20 mouse cellular contexts compared by ENCODE assay signal in the genomic region with DNA sequence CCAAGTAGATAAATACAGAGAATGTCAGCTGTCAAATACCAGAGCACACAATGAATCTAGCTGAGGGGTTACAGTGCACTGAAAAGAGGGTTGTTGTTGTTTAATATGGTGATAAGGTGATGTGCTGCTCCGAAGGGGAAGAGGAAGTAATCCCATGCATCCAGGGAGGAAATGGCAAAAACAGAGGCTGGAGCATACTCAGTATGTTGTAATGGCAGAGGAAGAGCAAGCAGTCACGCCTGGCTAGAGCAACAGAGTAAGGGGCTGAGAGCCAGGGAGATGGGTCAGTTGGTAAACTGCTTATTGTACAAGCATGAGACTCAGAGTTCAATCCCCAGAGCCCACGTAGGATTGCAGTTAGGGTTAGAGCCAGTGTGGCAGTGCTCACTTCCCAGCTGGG. TPM values are rescaled to one million over a fixed set of nuclear protein-coding genes. Genes with fewer than 3 reads are reported as not detected.
DNase-seq lines count a peak whose midpoint lies in the region; ATAC-seq lines count a peak whose summit lies in the region.
"Had no signal": no experiment of that assay in that cellular context is flagged by ENCODE, and none has a peak within 500 bp of the region (broad histone marks: within the 10 kb centered on the region; RNA-seq: fewer than 3 reads in every experiment).

No protein-coding gene starts in this region.

- no peak for DNase-seq in layer of hippocampus, adult 9-10 months (ENCODE audit: low spot score)
- no peak for DNase-seq in spleen, adult 18-20 months
- no peak for DNase-seq in lung, adult 18-20 months
- DNase-seq in ovary, postnatal 14 days (ENCODE audit: low spot score) = no peak
- DNase-seq: adrenal gland, adult 2 months; adrenal gland, adult 8-10 months; adrenal gland, postnatal 10 days; adrenal gland, postnatal 14 days; adrenal gland, postnatal 25 days; adrenal gland, postnatal 36 days; B cell, adult 2 months; cerebellum, adult 11 months; cerebellum, adult 11-12 months had no signal

- ATAC-seq in common myeloid progenitor, adult 5-6 weeks (replicated peaks; ENCODE audit: low read depth, poor library complexity, severe bottlenecking) = 0 out of 2 replicates have a peak, but pooled peaks have one; percentile 15
- peak; percentile 88 for ATAC-seq in granulocyte monocyte progenitor cell, adult 5-6 weeks (replicated peaks; ENCODE audit: poor library complexity, severe bottlenecking)
- ATAC-seq in megakaryocyte, adult 5-6 weeks (ENCODE audit: poor library complexity, severe bottlenecking) = peak; percentile 56
- ATAC-seq in megakaryocyte progenitor cell, adult 5-6 weeks (replicated peaks; ENCODE audit: poor library complexity) = peak; percentile 48; the same call in 1 of the 2 replicates
- ATAC-seq: activated CD4-positive, CD25-positive, alpha-beta regulatory T cell, adult 4 months; CD4-positive, CD25-positive, alpha-beta regulatory T cell, adult 4 months; Patski had no signal

RNA-seq across cellular contexts. Expression of a gene that starts 31.6 kb away (rescaled TPM):
- 11.9 and 25.7 TPM in 2 replicates for total RNA-seq in common myeloid progenitor, adult 5-6 weeks (2017)
- 84.9 and 113 TPM in 2 replicates for total RNA-seq in granulocyte monocyte progenitor cell, adult 5-6 weeks (2014; fragmentation: Nextera tagmentation)
- 11.7 and 19.3 TPM in 2 replicates for total RNA-seq in granulocyte monocyte progenitor cell, adult 5-6 weeks (2017)
- total RNA-seq in megakaryocyte, adult 5-6 weeks (2015) = 82.3 and 95.7 TPM in 2 replicates
- total RNA-seq in megakaryocyte, adult 5-6 weeks (2017) = 22.8 and 27.7 TPM in 2 replicates
- 72.7 and 78.4 TPM in 2 replicates for total RNA-seq in megakaryocyte progenitor cell, adult 5-6 weeks (2015)
- 14.2 and 16.1 TPM in 2 replicates for total RNA-seq in megakaryocyte progenitor cell, adult 5-6 weeks (2017)

RNA-seq across cellular contexts. Expression of a gene that starts 42.6 kb away (rescaled TPM):
- total RNA-seq in common myeloid progenitor, adult 5-6 weeks (2017) = 1.9 and 2.2 TPM in 2 replicates
- total RNA-seq in granulocyte monocyte progenitor cell, adult 5-6 weeks (2014; fragmentation: Nextera tagmentation) = 2.0 and 3.6 TPM in 2 replicates
- 0.99 and 1.3 TPM in 2 replicates for total RNA-seq in granulocyte monocyte progenitor cell, adult 5-6 weeks (2017)
- 23.0 and 23.7 TPM in 2 replicates for total RNA-seq in megakaryocyte, adult 5-6 weeks (2015)
- total RNA-seq in megakaryocyte, adult 5-6 weeks (2017) = 7.6 and 12.6 TPM in 2 replicates
- 2.4 and 3.8 TPM in 2 replicates for total RNA-seq in megakaryocyte progenitor cell, adult 5-6 weeks (2015)
- total RNA-seq in megakaryocyte progenitor cell, adult 5-6 weeks (2017) = 0.87 and 0.98 TPM in 2 replicates

Comparison
In these comparisons a context has a peak if more than half of its experiments do, and no peak if none do; other contexts are left out.
1. ATAC-seq: peak in every context shown above with its lines; median percentile 88 in granulocyte monocyte progenitor cell, adult 5-6 weeks; 56 in megakaryocyte, adult 5-6 weeks; 48 in megakaryocyte progenitor cell, adult 5-6 weeks; 15 in common myeloid progenitor, adult 5-6 weeks.